Mouse (Mus musculus) adipocyte (in vitro differentiated cells): ENCODE measurements around the gene Rnf220.

Source experiments
- DNase-seq: peaks from one replicate; pipeline ENCODE4 v3.0.0-alpha.2; 2016; ENCODE audit warnings: low spot score

Rnf220 gene

GRCm38 (mm10) chr4:117496482-117497165 lies at the start of gene Rnf220:
Gene Rnf220, minus strand, starts transcription at chr4:117497052.
- no peak for DNase-seq

GRCm38 (mm10) chr4:117546616-117547015 lies 49.8 kb upstream of the Rnf220 start:
- DNase-seq: no peak

GRCm38 (mm10) chr4:117545448-117545847 lies 48.6 kb upstream of the Rnf220 start:
- DNase-seq: no peak

DNA sequence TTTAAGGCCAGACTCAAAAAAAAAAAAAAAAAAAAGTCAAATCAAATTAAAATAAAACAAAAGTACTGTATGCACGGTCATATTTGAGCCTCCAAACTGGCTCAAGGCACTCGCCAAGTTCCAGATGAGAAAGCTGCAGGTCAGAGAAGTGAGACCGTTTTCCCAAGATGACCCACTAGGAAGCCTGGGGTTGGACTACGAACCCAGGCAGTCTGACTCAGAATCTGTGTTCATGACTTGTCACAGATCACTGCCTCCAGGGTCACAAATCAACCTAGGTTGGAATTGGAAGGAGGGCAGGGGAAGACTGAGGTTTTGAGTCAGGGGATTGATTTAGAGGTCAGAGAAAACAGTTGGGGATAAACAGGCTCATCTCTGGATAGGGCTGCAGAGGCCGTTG lies 43.7 kb upstream of the Rnf220 start:
- no peak for DNase-seq

DNA sequence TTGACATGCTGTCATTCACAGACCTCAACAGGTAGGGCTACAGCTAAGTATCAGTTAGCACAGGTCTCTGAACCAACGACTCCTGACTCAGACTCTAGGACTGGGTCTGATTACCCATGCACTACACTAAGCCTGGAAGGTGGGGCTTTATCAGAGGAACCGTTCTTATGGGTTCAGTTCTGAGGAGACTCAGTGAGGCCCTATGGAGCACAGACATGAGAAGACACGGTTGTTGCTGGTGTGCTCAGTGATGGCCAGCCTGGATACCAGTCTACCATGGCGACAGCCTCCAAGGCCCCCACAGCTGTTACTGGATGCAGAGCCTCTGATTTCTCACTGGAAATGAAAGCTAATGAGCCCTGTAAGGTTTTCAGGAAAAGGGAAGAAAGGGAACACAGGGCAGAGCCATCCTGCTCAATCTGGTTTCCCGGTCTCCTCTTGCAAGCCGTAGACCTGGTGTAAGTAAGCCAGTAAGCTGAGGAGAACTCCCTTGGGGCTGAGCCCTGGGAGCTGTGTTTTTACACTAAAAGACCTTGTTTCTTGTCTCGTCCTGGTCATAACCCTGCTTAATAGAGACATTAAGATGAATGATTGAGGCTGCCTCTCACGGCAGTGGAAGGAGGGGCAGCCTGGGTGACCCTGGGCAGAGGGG lies 42.6 kb upstream of the Rnf220 start:
- DNase-seq: no peak

- no peak for DNase-seq
These were observed 40.1 kb upstream of the Rnf220 start for GRCm38 (mm10) chr4:117537002-117537401.

GRCm38 (mm10) chr4:117535496-117536200 lies 38.8 kb upstream of the Rnf220 start:
- no peak for DNase-seq

GRCm38 (mm10) chr4:117529843-117530242 lies 33.0 kb upstream of the Rnf220 start:
- no peak for DNase-seq

DNA sequence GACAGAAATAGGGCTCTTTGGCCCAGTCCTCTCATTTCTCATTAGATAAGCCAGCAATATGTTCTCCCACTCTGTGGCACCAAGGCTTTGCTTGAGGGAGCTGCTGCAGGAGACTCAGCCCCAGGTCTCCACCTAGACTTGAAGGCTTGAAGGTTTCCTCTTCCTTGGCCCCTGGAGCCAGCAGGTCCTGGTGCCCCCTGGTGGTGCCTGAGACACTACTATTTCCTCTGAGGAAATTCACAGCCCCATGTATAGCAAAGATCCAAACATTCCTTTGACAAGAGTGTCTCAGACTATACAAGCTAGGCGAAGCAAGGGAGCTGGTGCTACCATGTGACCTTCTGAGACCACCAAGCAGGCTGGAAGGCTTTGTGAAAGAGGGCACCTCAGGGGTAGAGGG lies 31.1 kb upstream of the Rnf220 start:
- peak; percentile 26 for DNase-seq

DNA sequence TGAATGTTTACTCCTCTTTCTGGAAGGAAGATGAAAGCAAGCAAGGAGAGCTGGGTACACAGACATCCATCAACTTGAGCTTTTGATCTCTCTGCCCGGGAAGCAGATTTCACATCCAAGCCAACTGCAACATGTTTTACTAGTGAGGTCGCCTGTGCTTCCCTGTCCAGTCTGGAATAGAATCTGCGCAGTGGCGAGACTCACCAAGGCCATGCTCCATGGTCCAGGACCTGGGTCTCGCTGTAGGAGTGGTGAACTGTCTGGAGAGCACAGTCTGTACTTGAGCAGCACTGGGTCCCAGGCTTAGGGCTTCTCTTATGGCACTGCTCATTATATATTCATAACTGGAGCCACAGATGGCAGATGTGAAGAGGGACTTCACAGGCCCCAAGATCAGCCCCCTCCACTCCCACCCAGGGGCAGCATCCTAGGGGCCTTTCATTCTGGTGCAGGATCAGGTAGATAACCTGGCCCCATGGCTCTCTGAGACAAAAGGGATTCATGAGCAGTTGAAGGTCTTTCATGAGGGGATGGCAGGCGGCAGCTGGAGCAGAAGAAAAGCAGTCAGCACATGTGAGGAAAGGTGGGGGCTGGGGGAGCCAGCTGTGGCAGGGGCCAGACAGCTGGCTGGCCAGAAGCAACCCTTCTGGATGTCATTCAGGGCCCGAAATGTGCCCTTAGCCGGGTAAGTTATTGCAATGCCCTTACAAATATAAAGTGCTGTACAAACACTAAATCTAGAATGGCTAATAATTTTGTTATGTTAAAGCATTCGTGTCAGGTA lies 30.5 kb upstream of the Rnf220 start:
- DNase-seq: no peak

- no peak for DNase-seq
These were observed 29.1 kb upstream of the Rnf220 start for GRCm38 (mm10) chr4:117525990-117526389.

DNA sequence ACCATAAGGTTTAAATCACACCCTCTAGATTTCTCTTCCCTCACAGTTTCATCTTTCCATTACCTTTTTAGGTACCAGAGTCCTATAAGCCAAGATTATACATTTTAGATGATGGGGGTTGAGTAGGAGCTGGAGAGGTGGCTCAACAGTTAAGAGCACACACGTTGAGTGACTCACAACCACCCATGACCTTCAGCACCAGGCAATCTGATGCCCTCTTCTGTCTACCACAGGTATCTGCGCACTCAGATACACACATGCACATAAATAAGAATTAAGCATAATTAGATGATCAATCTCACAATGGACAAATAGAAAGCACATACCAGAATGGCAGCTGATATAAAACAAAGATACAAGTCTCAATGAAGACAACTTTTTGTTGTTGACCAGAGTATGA lies 24.5 kb upstream of the Rnf220 start:
- DNase-seq: no peak

DNA sequence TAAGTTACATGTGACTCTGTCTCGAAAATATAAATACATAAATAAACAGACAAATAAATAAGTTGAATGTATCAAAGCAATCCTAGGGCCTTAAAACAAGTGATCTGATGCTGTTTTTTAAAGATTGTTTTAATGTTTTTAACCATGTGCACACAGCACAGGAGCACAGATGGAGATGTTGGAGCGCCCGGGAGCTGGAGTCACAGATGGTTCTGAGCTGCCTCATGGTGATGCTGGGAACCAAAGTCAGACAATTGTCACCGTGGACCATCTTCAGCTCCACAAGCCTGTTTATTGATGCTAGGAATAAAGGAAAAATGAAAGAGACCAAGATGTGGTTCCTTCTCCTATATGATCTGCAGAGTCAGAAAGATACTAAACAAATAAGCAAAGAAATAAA lies 21.4 kb upstream of the Rnf220 start:
- no peak for DNase-seq

- DNase-seq: no peak
These were observed 2.2 kb upstream of the Rnf220 start for GRCm38 (mm10) chr4:117499043-117499442.

GRCm38 (mm10) chr4:117495869-117496401 lies 917 bp downstream of the Rnf220 start:
- no peak for DNase-seq

GRCm38 (mm10) chr4:117494911-117495501 lies 1.8 kb downstream of the Rnf220 start:
- DNase-seq: no peak

- DNase-seq: no peak
These were observed 2.7 kb downstream of the Rnf220 start for GRCm38 (mm10) chr4:117493905-117494851.

GRCm38 (mm10) chr4:117493161-117493568 lies 3.7 kb downstream of the Rnf220 start:
- DNase-seq: no peak

GRCm38 (mm10) chr4:117491840-117492239 lies 5.0 kb downstream of the Rnf220 start:
- DNase-seq: no peak

GRCm38 (mm10) chr4:117489975-117490374 lies 6.9 kb downstream of the Rnf220 start:
- no peak for DNase-seq

DNA sequence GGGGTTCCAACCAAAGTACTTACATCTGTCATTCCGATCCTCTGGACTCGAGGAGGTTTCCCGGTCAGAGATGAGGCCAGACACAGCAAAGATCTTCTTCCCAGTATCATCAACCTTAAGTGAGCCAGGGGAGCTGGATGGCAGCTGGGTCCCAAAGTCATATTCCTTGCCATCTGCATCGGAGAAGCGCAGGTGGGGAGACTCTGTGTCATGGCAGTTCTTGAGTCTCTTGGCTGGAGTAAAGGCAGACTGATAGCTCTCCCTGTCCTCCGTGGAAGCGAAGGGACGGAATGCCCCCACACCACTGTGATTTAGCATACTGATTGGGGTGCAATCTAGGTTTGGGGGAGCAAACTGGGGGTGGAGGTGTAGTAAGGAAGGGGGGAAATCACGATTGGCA lies 7.3 kb downstream of the Rnf220 start:
- DNase-seq: no peak
